Mouse (Mus musculus): ENCODE results near the gene Fut4. TPM values are rescaled to one million over a fixed set of nuclear protein-coding genes. Genes with fewer than 3 reads are reported as not detected.
A peak's percentile ranks its signal among the peaks of the same experiment; 100 is the strongest.

Fut4 gene
- polyA plus RNA-seq (2015; fragmentation: Nextera tagmentation; extraction: Ambion mirVana) = 6.1 and 7.8 TPM in 2 replicates

GRCm38 (mm10) chr9:14752001-14752522, at the start of gene Fut4:
Fut4 (minus strand) TSS chr9:14752393.
- H3K27ac ChIP-seq (ENCODE audit: low read length) = peak within 1 kb of the TSS; percentile 85
- DNase-seq (ENCODE audit: low spot score) (peak; percentile 84), ATAC-seq (peak; percentile 90)
- no peaks in the 10 kb centered on the region for H3K9me3 ChIP-seq (ENCODE audit: low read length)
- peaks cover 8% of the 10 kb centered on the region; the same call in 1 of the 2 replicates for H3K4me1 ChIP-seq (ENCODE audit: insufficient read depth, low read depth, low read length)
- H3K36me3 ChIP-seq (ENCODE audit: insufficient read depth, low read length) = no peaks in the 10 kb centered on the region
- no peak for TF ChIP-seq EP300 (IDR thresholded peaks at IDR 0.05)
- peak; percentile 27 for TF ChIP-seq CTCF (IDR thresholded peaks at IDR 0.05)
- H3K9ac ChIP-seq (replicated peaks; ENCODE audit: low read depth) = peak within 1 kb of the TSS; percentile 39
- no peaks in the 10 kb centered on the region for H3K27me3 ChIP-seq (replicated peaks; ENCODE audit: insufficient read depth, low read length)
- peak within 1 kb of the TSS; percentile 93 for H3K4me2 ChIP-seq (replicated peaks; ENCODE audit: low read depth, low read length)
- H3K4me3 ChIP-seq (ENCODE audit: low read depth, low read length) = peak within 1 kb of the TSS; percentile 43
- 2% methylated on average over 18 of the region's 28 CpGs for WGBS

- 79% methylated on average over 6 of the region's 6 CpGs for WGBS
- TF ChIP-seq CTCF (IDR thresholded peaks at IDR 0.05) = no peak
- no peak for TF ChIP-seq EP300 (IDR thresholded peaks at IDR 0.05)
- no peaks in the 10 kb centered on the region for H3K4me1 ChIP-seq (ENCODE audit: insufficient read depth, low read depth, low read length)
- no peaks in the 10 kb centered on the region for H3K27me3 ChIP-seq (replicated peaks; ENCODE audit: insufficient read depth, low read length)
- peaks cover 5% of the 10 kb centered on the region; the same call in 1 of the 2 replicates for H3K36me3 ChIP-seq (ENCODE audit: insufficient read depth, low read length)
- H3K4me3 ChIP-seq (ENCODE audit: low read depth, low read length) = no peak overlapping the region
- H3K9ac ChIP-seq (replicated peaks; ENCODE audit: low read depth) = no peak overlapping the region
- no peak for DNase-seq (ENCODE audit: low spot score)
- H3K27ac ChIP-seq (ENCODE audit: low read length) = no peak overlapping the region
- no peak for ATAC-seq
- no peaks in the 10 kb centered on the region for H3K9me3 ChIP-seq (ENCODE audit: low read length)
- H3K4me2 ChIP-seq (replicated peaks; ENCODE audit: low read depth, low read length) = no peak overlapping the region
Measured at GRCm38 (mm10) chr9:14787356-14787755, 35.2 kb upstream of the Fut4 start.

- H3K36me3 ChIP-seq (ENCODE audit: insufficient read depth, low read length) = peaks cover 11% of the 10 kb centered on the region
- H3K9ac ChIP-seq (replicated peaks; ENCODE audit: low read depth) = peak within 1 kb of the TSS; percentile 88
- WGBS = under 1% methylated on average over 61 of the region's 62 CpGs
- H3K27me3 ChIP-seq (replicated peaks; ENCODE audit: insufficient read depth, low read length) = no peaks in the 10 kb centered on the region
- peak within 1 kb of the TSS; percentile 78 for H3K4me3 ChIP-seq (ENCODE audit: low read depth, low read length)
- TF ChIP-seq CTCF (IDR thresholded peaks at IDR 0.05) (peak; percentile 7; the same call in 1 of the 2 replicates), EP300 (IDR thresholded peaks at IDR 0.05) (peak; percentile 86)
- H3K4me1 ChIP-seq (ENCODE audit: insufficient read depth, low read depth, low read length) = no peaks in the 10 kb centered on the region
- no peaks in the 10 kb centered on the region for H3K9me3 ChIP-seq (ENCODE audit: low read length)
- ATAC-seq (peak; percentile 100), DNase-seq (ENCODE audit: low spot score) (peak; percentile 99)
- peak within 1 kb of the TSS; percentile 85 for H3K4me2 ChIP-seq (replicated peaks; ENCODE audit: low read depth, low read length)
- H3K27ac ChIP-seq (ENCODE audit: low read length) = peak within 1 kb of the TSS; percentile 92
Measured at GRCm38 (mm10) chr9:14784039-14785002, 32.1 kb upstream of the Fut4 start, which contains the start of the genes Mre11a and Ankrd49. Mre11a (plus strand) TSS chr9:14784654. Ankrd49 (minus strand) TSS chr9:14784856.

GRCm38 (mm10) chr9:14778341-14778740, 26.1 kb upstream of the Fut4 start:
- no peak overlapping the region for H3K4me2 ChIP-seq (replicated peaks; ENCODE audit: low read depth, low read length)
- H3K4me3 ChIP-seq (ENCODE audit: low read depth, low read length) = no peak overlapping the region
- H3K27me3 ChIP-seq (replicated peaks; ENCODE audit: insufficient read depth, low read length) = no peaks in the 10 kb centered on the region
- ATAC-seq (no peak), DNase-seq (ENCODE audit: low spot score) (no peak)
- peaks cover 11% of the 10 kb centered on the region for H3K36me3 ChIP-seq (ENCODE audit: insufficient read depth, low read length)
- WGBS = 39% methylated on average over 13 of the region's 13 CpGs
- no peaks in the 10 kb centered on the region for H3K4me1 ChIP-seq (ENCODE audit: insufficient read depth, low read depth, low read length)
- TF ChIP-seq EP300 (IDR thresholded peaks at IDR 0.05) (no peak), CTCF (IDR thresholded peaks at IDR 0.05) (no peak)
- H3K9me3 ChIP-seq (ENCODE audit: low read length) = no peaks in the 10 kb centered on the region
- H3K27ac ChIP-seq (ENCODE audit: low read length) = no peak overlapping the region
- no peak overlapping the region for H3K9ac ChIP-seq (replicated peaks; ENCODE audit: low read depth)

GRCm38 (mm10) chr9:14773813-14774212, 21.6 kb upstream of the Fut4 start:
- H3K4me3 ChIP-seq (ENCODE audit: low read depth, low read length) = no peak overlapping the region
- H3K9me3 ChIP-seq (ENCODE audit: low read length) = no peaks in the 10 kb centered on the region
- TF ChIP-seq EP300 (IDR thresholded peaks at IDR 0.05) (no peak), CTCF (IDR thresholded peaks at IDR 0.05) (peak; percentile 59)
- no peak overlapping the region for H3K27ac ChIP-seq (ENCODE audit: low read length)
- DNase-seq (ENCODE audit: low spot score) (peak; percentile 45), ATAC-seq (no peak)
- H3K9ac ChIP-seq (replicated peaks; ENCODE audit: low read depth) = no peak overlapping the region
- WGBS = 36% methylated on average over 2 of the region's 2 CpGs
- no peak overlapping the region for H3K4me2 ChIP-seq (replicated peaks; ENCODE audit: low read depth, low read length)
- no peaks in the 10 kb centered on the region for H3K27me3 ChIP-seq (replicated peaks; ENCODE audit: insufficient read depth, low read length)
- no peaks in the 10 kb centered on the region for H3K4me1 ChIP-seq (ENCODE audit: insufficient read depth, low read depth, low read length)
- no peaks in the 10 kb centered on the region for H3K36me3 ChIP-seq (ENCODE audit: insufficient read depth, low read length)

- TF ChIP-seq CTCF (IDR thresholded peaks at IDR 0.05) (no peak), EP300 (IDR thresholded peaks at IDR 0.05) (no peak)
- no peak overlapping the region for H3K4me3 ChIP-seq (ENCODE audit: low read depth, low read length)
- no peaks in the 10 kb centered on the region for H3K27me3 ChIP-seq (replicated peaks; ENCODE audit: insufficient read depth, low read length)
- 79% methylated on average over 2 of the region's 2 CpGs for WGBS
- H3K9me3 ChIP-seq (ENCODE audit: low read length) = no peaks in the 10 kb centered on the region
- no peaks in the 10 kb centered on the region for H3K36me3 ChIP-seq (ENCODE audit: insufficient read depth, low read length)
- H3K9ac ChIP-seq (replicated peaks; ENCODE audit: low read depth) = no peak overlapping the region
- ATAC-seq (no peak), DNase-seq (ENCODE audit: low spot score) (no peak)
- H3K27ac ChIP-seq (ENCODE audit: low read length) = no peak overlapping the region
- H3K4me1 ChIP-seq (ENCODE audit: insufficient read depth, low read depth, low read length) = no peaks in the 10 kb centered on the region
- no peak overlapping the region for H3K4me2 ChIP-seq (replicated peaks; ENCODE audit: low read depth, low read length)
Measured at GRCm38 (mm10) chr9:14772074-14772473, 19.9 kb upstream of the Fut4 start.
